Mouse (Mus musculus): ENCODE data around the gene Scyl3. TPM values are rescaled to one million over a fixed set of nuclear protein-coding genes. Genes with fewer than 3 reads are reported as not detected.

Scyl3 gene
- total and polyA plus RNA-seq, 3 experiments = 10.7 to 61.2 (median 43.2) TPM

DNA sequence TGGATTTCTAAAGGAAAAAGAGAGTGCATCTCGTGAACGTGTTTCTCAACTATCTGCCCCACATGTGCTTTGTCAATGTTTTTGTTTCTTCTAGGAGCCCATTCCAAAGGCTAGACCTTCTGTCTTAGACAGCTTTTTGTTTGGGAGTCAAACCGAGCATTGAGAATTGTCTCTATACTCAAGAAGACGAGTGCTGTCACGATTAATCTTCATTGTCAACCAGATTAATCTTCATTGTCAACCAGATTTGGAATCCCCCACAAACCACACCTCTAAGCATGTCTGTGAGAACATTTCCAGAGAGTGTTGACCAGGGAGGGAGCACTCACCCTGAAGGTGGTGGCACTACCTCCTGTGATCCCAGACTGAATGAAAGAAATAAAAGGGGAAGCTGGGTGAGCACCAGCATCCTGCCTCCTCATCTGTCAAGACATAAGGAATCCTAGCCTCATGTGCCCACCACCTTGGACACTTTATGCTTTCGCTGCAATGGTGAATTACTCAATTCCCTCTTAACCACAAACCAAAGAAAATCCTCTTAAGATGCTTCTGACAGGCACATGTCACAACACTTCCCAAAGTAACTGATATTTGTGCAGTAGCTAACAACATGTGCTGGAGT, 73.0 kb downstream of the Scyl3 start:
- DNase-seq (ENCODE audit: low spot score) (no peak), ATAC-seq (ENCODE audit: extremely low read depth, insufficient number of reproducible peaks, low FRiP score, poor library complexity, severe bottlenecking) (no peak)
- no peak overlapping the region for H3K4me3 ChIP-seq (ENCODE audit: low read depth, low read length)
- no peaks in the 10 kb centered on the region for H3K9me3 ChIP-seq (replicated peaks)
- H3K27me3 ChIP-seq (ENCODE audit: insufficient read depth, low read length) = peaks cover 14% of the 10 kb centered on the region; the same call in 1 of the 2 replicates
- no peak for TF ChIP-seq GATA2 (IDR thresholded peaks at IDR 0.05; ENCODE audit: borderline replicate concordance, low read depth, low read length)
- no peak for TF ChIP-seq TAL1 (conservative IDR thresholded peaks at IDR 0.05; ENCODE audit: low read depth, low read length)
- TF ChIP-seq POLR2AphosphoS5 (IDR thresholded peaks at IDR 0.05; ENCODE audit: insufficient replicate concordance, low read depth, low read length) = no peak
- no peak for TF ChIP-seq GATA1 (IDR thresholded peaks at IDR 0.05; ENCODE audit: borderline replicate concordance, low read length)
- no peak for TF ChIP-seq CTCF (IDR thresholded peaks at IDR 0.05; ENCODE audit: low read depth, low read length)
- H3K4me1 ChIP-seq (ENCODE audit: insufficient read depth, low read depth, low read length) = no peaks in the 10 kb centered on the region; the same call in 1 of the 2 replicates
- peaks cover 6% of the 10 kb centered on the region for H3K36me3 ChIP-seq (replicated peaks)

DNA sequence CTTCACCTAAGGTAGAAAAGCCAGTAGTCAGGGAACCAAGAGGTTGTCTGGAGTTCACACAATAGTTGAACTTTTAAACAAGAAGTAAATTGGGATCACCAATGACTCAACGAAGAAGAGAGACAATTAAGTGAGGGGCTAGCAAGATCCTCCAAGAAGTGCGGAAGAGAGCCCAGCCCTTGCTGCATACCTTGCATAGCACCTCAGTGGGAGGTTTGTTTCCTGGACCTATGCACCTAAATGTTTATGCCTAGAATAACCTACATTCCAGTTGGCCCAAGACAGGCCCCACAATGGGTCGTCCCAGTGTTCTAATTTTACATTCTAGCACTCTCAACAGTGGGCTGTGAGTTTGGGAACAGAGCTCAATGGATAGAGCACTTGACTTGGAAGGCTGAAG, 75.4 kb downstream of the Scyl3 start:
- Histone ChIP-seq H3K4me3 (ENCODE audit: low read depth, low read length) (no peak overlapping the region), H3K9me3 (replicated peaks) (no peaks in the 10 kb centered on the region), H3K27me3 (ENCODE audit: insufficient read depth, low read length) (peaks cover 14% of the 10 kb centered on the region; the same call in 1 of the 2 replicates), H3K4me1 (ENCODE audit: insufficient read depth, low read depth, low read length) (no peaks in the 10 kb centered on the region; the same call in 1 of the 2 replicates), H3K36me3 (replicated peaks) (no peaks in the 10 kb centered on the region)
- TF ChIP-seq TAL1 (conservative IDR thresholded peaks at IDR 0.05; ENCODE audit: low read depth, low read length) (no peak), GATA1 (IDR thresholded peaks at IDR 0.05; ENCODE audit: borderline replicate concordance, low read length) (no peak), GATA2 (IDR thresholded peaks at IDR 0.05; ENCODE audit: borderline replicate concordance, low read depth, low read length) (no peak), POLR2AphosphoS5 (IDR thresholded peaks at IDR 0.05; ENCODE audit: insufficient replicate concordance, low read depth, low read length) (no peak), CTCF (IDR thresholded peaks at IDR 0.05; ENCODE audit: low read depth, low read length) (no peak)
- ATAC-seq (ENCODE audit: extremely low read depth, insufficient number of reproducible peaks, low FRiP score, poor library complexity, severe bottlenecking) (no peak), DNase-seq (ENCODE audit: low spot score) (no peak)

Other genes with a start within 250 kb of the Scyl3 start
- not detected in 2 replicates for gene Mettl11b, start 203.9 kb upstream of the Scyl3 start, total RNA-seq (2014; fragmentation: Nextera tagmentation)
- not detected in 2 replicates for gene Mettl11b, start 203.9 kb upstream of the Scyl3 start, total RNA-seq (2017)
- gene Mettl11b, start 203.9 kb upstream of the Scyl3 start, polyA plus RNA-seq (2012) = not detected in 2 replicates
- gene Kifap3, start 149.5 kb upstream of the Scyl3 start, total RNA-seq (2014; fragmentation: Nextera tagmentation) = 14.0 and 20.3 TPM in 2 replicates
- gene Kifap3, start 149.5 kb upstream of the Scyl3 start, total RNA-seq (2017) = 22.8 and 25.5 TPM in 2 replicates
- 4.0 and 5.4 TPM in 2 replicates for gene Kifap3, start 149.5 kb upstream of the Scyl3 start, polyA plus RNA-seq (2012)
- gene BC055324, start 65.7 kb downstream of the Scyl3 start, total RNA-seq (2014; fragmentation: Nextera tagmentation) = 26.0 and 28.1 TPM in 2 replicates
- 34.7 and 39.9 TPM in 2 replicates for gene BC055324, start 65.7 kb downstream of the Scyl3 start, total RNA-seq (2017)
- gene BC055324, start 65.7 kb downstream of the Scyl3 start, polyA plus RNA-seq (2012) = 2.1 and 3.7 TPM in 2 replicates
- 8.1 TPM in 2 replicates for gene Mettl18, start 65.8 kb downstream of the Scyl3 start, total RNA-seq (2014; fragmentation: Nextera tagmentation)
- gene Mettl18, start 65.8 kb downstream of the Scyl3 start, total RNA-seq (2017) = 20.9 and 26.4 TPM in 2 replicates
- gene Mettl18, start 65.8 kb downstream of the Scyl3 start, polyA plus RNA-seq (2012) = 0.36 and 0.80 TPM in 2 replicates
- not detected in 2 replicates for gene Sele, start 119.1 kb downstream of the Scyl3 start, total RNA-seq (2014; fragmentation: Nextera tagmentation)
- gene Sele, start 119.1 kb downstream of the Scyl3 start, total RNA-seq (2017) = 0.05 TPM in 1 of 2 replicates, not detected in the other
- not detected in 2 replicates for gene Sele, start 119.1 kb downstream of the Scyl3 start, polyA plus RNA-seq (2012)
- gene Sell, start 132.9 kb downstream of the Scyl3 start, total RNA-seq (2014; fragmentation: Nextera tagmentation) = not detected in 2 replicates
- gene Sell, start 132.9 kb downstream of the Scyl3 start, total RNA-seq (2017) = 0.06 and 0.38 TPM in 2 replicates
- gene Sell, start 132.9 kb downstream of the Scyl3 start, polyA plus RNA-seq (2012) = not detected in 2 replicates
- gene Selp, start 186.2 kb downstream of the Scyl3 start, total RNA-seq (2014; fragmentation: Nextera tagmentation) = not detected in 2 replicates
- gene Selp, start 186.2 kb downstream of the Scyl3 start, total RNA-seq (2017) = 0.22 and 0.70 TPM in 2 replicates
- not detected in 2 replicates for gene Selp, start 186.2 kb downstream of the Scyl3 start, polyA plus RNA-seq (2012)
- not detected in 2 replicates for gene F5, start 222.7 kb downstream of the Scyl3 start, total RNA-seq (2014; fragmentation: Nextera tagmentation)
- under 0.01 and 0.05 TPM in 2 replicates for gene F5, start 222.7 kb downstream of the Scyl3 start, total RNA-seq (2017)
- 0.01 TPM in 2 replicates for gene F5, start 222.7 kb downstream of the Scyl3 start, polyA plus RNA-seq (2012)

All from G1E (cell line).